Mouse (Mus musculus): ENCODE results near the gene Gba. TPM values are rescaled to one million over a fixed set of nuclear protein-coding genes. Genes with fewer than 3 reads are reported as not detected.

The Gba gene
- total and polyA plus RNA-seq, 3 experiments: 49.1 to 55.0 TPM; not detected in 1

- peak; percentile 31; the same call in 1 of the 2 replicates for TF ChIP-seq GATA1 (IDR thresholded peaks at IDR 0.05; ENCODE audit: low read depth, low read length)
- peak; percentile 57 for TF ChIP-seq TCF12 (IDR thresholded peaks at IDR 0.05; ENCODE audit: low read depth, low read length)
- no peak for TF ChIP-seq POLR2AphosphoS5 (IDR thresholded peaks at IDR 0.05; ENCODE audit: borderline replicate concordance, low read depth, low read length)
- peak; percentile 43; the same call in 1 of the 2 replicates for TF ChIP-seq NRF1 (IDR thresholded peaks at IDR 0.05; ENCODE audit: insufficient read depth, low read depth, low read length, poor library complexity, severe bottlenecking)
These were observed at the start of gene Gba (continued) for GRCm38 (mm10) chr3:89202253-89203141.

GRCm38 (mm10) chr3:89156951-89157350 is 45.8 kb upstream of the Gba start:
- Histone ChIP-seq H3K9ac (ENCODE audit: control insufficient read depth, low read depth, low read length, poor library complexity, severe bottlenecking) (no peak overlapping the region), H3K36me3 (ENCODE audit: control insufficient read depth in 1 of 2, insufficient read depth in 2 of 2, low read length in 2 of 2) (peaks cover 0 to 6% of the 10 kb centered on the region in 2 experiments; a peak in 2 of 4 replicates), H3K9me3 (replicated peaks; ENCODE audit: insufficient read depth, low read length) (no peaks in the 10 kb centered on the region), H3K27ac (ENCODE audit: control insufficient read depth, low read depth, low read length) (no peak overlapping the region), H3K4me1 (ENCODE audit: control insufficient read depth in 1 of 2, insufficient read depth in 2 of 2, low read length in 2 of 2) (peaks cover 5 to 16% of the 10 kb centered on the region in 2 experiments; a peak in 3 of 4 replicates), H3K79me2 (ENCODE audit: control insufficient read depth, insufficient read depth, low read length, poor library complexity) (no peaks in the 10 kb centered on the region), H3K27me3 (ENCODE audit: control insufficient read depth in 1 of 2, insufficient read depth in 2 of 2, low read length in 2 of 2) (no peaks in the 10 kb centered on the region), H3K4me3 (ENCODE audit: control insufficient read depth in 1 of 2, insufficient read depth in 1 of 2, low read depth in 2 of 2, low read length in 2 of 2) (peak overlapping the region in 1 of 2 experiments; percentile 25; a peak in 1 of 4 replicates)
- peak; percentile 63 for DNase-seq (ENCODE audit: low read depth, low spot score)
- peak; percentile 22; the same call in 1 of the 2 replicates for TF ChIP-seq MXI1 (IDR thresholded peaks at IDR 0.05; ENCODE audit: low read depth, low read length)
- TF ChIP-seq ETS1 (IDR thresholded peaks at IDR 0.05; ENCODE audit: low read depth, low read length): 0 out of 2 replicates have a peak, but pooled peaks have one; percentile 7
- TF ChIP-seq ZNF384 (IDR thresholded peaks at IDR 0.05; ENCODE audit: low read depth, low read length): peak; percentile 86
- TF ChIP-seq MYC (IDR thresholded peaks at IDR 0.05; ENCODE audit: low read depth, low read length): peak; percentile 72
- TF ChIP-seq ZMIZ1 (IDR thresholded peaks at IDR 0.05; ENCODE audit: low read depth, low read length): no peak
- peak; percentile 50 for TF ChIP-seq SIN3A (IDR thresholded peaks at IDR 0.05; ENCODE audit: low read length)
- TF ChIP-seq NRF1 (IDR thresholded peaks at IDR 0.05; ENCODE audit: insufficient read depth, low read depth, low read length, poor library complexity, severe bottlenecking): no peak
- 0 out of 2 replicates have a peak, but pooled peaks have one; percentile 41 for TF ChIP-seq MAX (IDR thresholded peaks at IDR 0.05; ENCODE audit: low read length)
- no peak for TF ChIP-seq ELF1 (IDR thresholded peaks at IDR 0.05; ENCODE audit: low read depth, low read length)
- peak in 1 of 2 experiments; percentile 62; a peak in 1 of 4 replicates for TF ChIP-seq EP300 (IDR thresholded peaks at IDR 0.05; ENCODE audit: low read depth in 1 of 2, low read length in 2 of 2)

- peaks cover 8 to 15% of the 10 kb centered on the region in 2 experiments; a peak in 3 of 4 replicates for H3K4me1 ChIP-seq (ENCODE audit: control insufficient read depth in 1 of 2, insufficient read depth in 2 of 2, low read length in 2 of 2)
- H3K36me3 ChIP-seq (ENCODE audit: control insufficient read depth in 1 of 2, insufficient read depth in 2 of 2, low read length in 2 of 2): peaks cover 0 to 8% of the 10 kb centered on the region in 2 experiments; a peak in 2 of 4 replicates
- H3K4me3 ChIP-seq (ENCODE audit: control insufficient read depth in 1 of 2, insufficient read depth in 1 of 2, low read depth in 2 of 2, low read length in 2 of 2): no peak overlapping the region
- no peaks in the 10 kb centered on the region for H3K79me2 ChIP-seq (ENCODE audit: control insufficient read depth, insufficient read depth, low read length, poor library complexity)
- H3K27ac ChIP-seq (ENCODE audit: control insufficient read depth, low read depth, low read length): no peak overlapping the region
- H3K9me3 ChIP-seq (replicated peaks; ENCODE audit: insufficient read depth, low read length): no peaks in the 10 kb centered on the region
- H3K27me3 ChIP-seq (ENCODE audit: control insufficient read depth in 1 of 2, insufficient read depth in 2 of 2, low read length in 2 of 2): no peaks in the 10 kb centered on the region
- TF ChIP-seq MYC (IDR thresholded peaks at IDR 0.05; ENCODE audit: low read depth, low read length) (no peak), SIN3A (IDR thresholded peaks at IDR 0.05; ENCODE audit: low read length) (no peak), GABPA (IDR thresholded peaks at IDR 0.05; ENCODE audit: low read depth, low read length) (no peak), POLR2A (IDR thresholded peaks at IDR 0.05; ENCODE audit: control insufficient read depth in 1 of 2, insufficient read depth in 1 of 2, low read depth in 1 of 2, low read length in 2 of 2, poor library complexity in 1 of 2) (no peak), MXI1 (IDR thresholded peaks at IDR 0.05; ENCODE audit: low read depth, low read length) (no peak), CHD2 (IDR thresholded peaks at IDR 0.05; ENCODE audit: low read length) (no peak), CTCF (IDR thresholded peaks at IDR 0.05 in 2 of 3, conservative IDR thresholded peaks at IDR 0.05 in 1 of 3; ENCODE audit: control insufficient read depth in 1 of 3, insufficient read depth in 1 of 3, low read depth in 2 of 3, low read length in 3 of 3, poor library complexity in 1 of 3, severe bottlenecking in 1 of 3) (no peak), ZNF384 (IDR thresholded peaks at IDR 0.05; ENCODE audit: low read depth, low read length) (no peak), ZKSCAN1 (IDR thresholded peaks at IDR 0.05; ENCODE audit: low read depth, low read length) (no peak), MYB (IDR thresholded peaks at IDR 0.05; ENCODE audit: low read depth, low read length) (no peak), POLR2AphosphoS5 (IDR thresholded peaks at IDR 0.05; ENCODE audit: borderline replicate concordance, low read depth, low read length) (no peak)
- DNase-seq (ENCODE audit: low read depth, low spot score): no peak
- H3K9ac ChIP-seq (ENCODE audit: control insufficient read depth, low read depth, low read length, poor library complexity, severe bottlenecking): no peak overlapping the region
These were observed 44.1 kb upstream of the Gba start for GRCm38 (mm10) chr3:89158651-89159050.
